Mouse (Mus musculus): ENCODE data around the gene Itsn1.

GRCm38 (mm10) chr16:91761761-91762160 lies 32.7 kb downstream of the Itsn1 start:
- no peak for TF ChIP-seq CTCF (IDR thresholded peaks at IDR 0.05; ENCODE audit: low read depth)
- no peak for TF ChIP-seq EP300 (optimal IDR thresholded peaks at IDR 0.05)
